Mouse (Mus musculus): Measurements from ENCODE around the gene Cox4i2.
A peak's percentile ranks its signal among the peaks of the same experiment; 100 is the strongest.

The Cox4i2 gene

DNA sequence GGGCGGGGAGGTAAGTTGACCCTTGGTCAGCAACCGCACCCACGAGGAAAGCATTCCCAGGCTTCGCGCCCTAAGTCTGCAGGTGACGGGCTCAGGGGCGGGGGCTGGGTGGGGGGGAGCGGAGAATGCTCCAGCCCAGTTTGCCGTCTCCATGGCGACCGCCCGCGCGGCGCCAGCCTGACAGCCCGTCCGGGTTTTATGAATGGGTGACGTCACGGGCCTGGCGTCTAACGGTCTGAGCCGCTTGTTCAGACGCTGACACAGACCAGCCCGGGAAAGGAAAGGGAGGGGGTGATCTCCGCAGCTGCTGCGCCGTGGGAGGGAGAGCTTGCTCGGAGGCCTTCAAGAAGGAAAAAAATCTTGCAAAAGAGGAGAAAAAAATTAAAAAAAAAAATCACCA lies 19.0 kb upstream of the Cox4i2 start:
- DNase-seq (ENCODE audit: low read depth, low spot score): peak; percentile 92

- peak; percentile 94 for DNase-seq (ENCODE audit: low read depth, low spot score)
These were observed 17.8 kb upstream of the Cox4i2 start, which contains the start of gene Id1 for GRCm38 (mm10) chr2:152736090-152736601. TSS of gene Id1 (plus strand) at chr2:152736251.

DNA sequence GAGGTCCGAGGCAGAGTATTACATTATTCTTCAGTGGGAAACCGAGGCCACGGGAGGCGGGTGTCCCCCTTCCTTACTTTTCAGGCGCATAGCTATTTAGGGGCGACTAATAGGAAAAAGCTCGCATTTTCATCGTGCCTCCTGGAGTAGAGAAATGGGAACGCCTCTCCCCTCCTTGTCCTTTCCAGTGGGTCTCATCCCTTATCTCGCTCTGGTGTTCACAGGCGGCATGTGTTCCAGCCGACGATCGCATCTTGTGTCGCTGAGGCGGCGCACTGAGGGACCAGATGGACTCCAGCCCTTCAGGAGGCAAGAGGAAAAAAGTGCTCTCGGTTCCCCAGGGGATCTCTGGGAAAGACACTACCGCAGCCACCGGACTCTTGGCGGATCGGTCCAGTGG lies 17.2 kb upstream of the Cox4i2 start:
- DNase-seq (ENCODE audit: low read depth, low spot score): peak; percentile 39

GRCm38 (mm10) chr2:152737306-152738221 lies 16.4 kb upstream of the Cox4i2 start:
- peak; percentile 26 for DNase-seq (ENCODE audit: low read depth, low spot score)

DNA sequence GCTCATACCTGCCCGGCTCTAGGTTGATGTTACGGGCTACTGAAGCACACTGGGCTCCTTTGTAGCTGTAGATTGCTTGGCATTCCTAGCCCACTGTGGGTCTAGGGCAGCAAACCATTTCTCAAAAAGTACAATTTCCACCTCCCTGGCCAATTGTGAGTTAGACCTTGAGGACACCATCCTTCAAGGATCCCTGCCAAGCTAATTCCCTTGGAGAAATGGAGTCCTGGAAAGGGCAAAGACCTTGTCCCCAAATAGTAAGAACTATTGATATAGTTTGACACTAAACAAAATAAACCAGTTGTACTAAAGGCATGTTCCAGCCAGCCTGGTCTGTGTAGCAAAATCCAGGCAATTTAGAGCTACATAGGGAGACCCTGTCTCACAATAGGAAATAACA lies 15.6 kb upstream of the Cox4i2 start:
- DNase-seq (ENCODE audit: low read depth, low spot score): no peak

GRCm38 (mm10) chr2:152739031-152739841 lies 14.7 kb upstream of the Cox4i2 start:
- peak; percentile 77 for DNase-seq (ENCODE audit: low read depth, low spot score)

- peak; percentile 44 for DNase-seq (ENCODE audit: low read depth, low spot score)
These were observed 14.1 kb upstream of the Cox4i2 start for GRCm38 (mm10) chr2:152739842-152740260.

- DNase-seq (ENCODE audit: low read depth, low spot score): no peak
These were observed 13.5 kb upstream of the Cox4i2 start for GRCm38 (mm10) chr2:152740490-152740889.

DNA sequence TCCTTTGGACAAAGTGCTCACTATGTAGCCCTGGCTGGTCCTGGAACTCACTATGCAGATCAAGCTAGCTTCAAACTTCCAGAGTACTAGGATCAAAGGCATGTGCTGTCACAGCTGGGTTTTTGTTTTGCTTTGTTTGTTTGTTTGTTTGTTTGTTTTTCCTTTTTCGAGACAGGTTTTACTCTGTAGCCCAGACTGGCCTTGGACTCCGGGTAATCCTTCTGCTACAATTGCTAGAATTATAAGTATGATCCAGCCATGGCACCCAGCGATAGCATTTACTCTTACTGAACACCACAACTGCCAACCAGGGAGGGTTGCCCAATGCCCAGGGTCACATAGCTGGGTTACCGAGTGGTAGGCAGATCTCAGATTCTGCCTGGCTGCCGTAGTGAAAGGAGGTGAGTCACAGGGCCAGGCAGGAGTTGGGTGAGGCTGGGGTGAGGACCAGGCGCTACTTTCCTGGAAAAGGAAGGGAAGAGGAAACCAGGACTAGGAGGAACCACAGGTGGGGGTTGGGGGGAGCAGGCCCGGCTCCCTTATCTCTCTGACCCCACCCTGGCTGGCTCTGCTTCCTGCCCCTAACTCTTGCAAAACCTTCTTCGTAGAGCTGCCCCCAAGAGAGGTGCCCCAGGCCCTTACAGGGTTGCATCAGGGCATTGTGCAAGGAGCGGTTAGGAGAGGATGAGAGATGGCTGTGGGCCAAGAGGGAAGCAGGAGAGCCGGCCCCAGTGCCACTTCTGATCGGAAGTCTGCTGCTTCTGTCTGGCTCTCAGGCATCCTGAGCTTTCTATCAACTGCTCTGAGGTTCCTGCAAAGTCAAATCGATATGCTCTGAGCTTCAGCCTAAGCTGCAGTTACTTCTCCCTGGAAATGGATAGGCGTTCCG lies 12.6 kb upstream of the Cox4i2 start:
- DNase-seq (ENCODE audit: low read depth, low spot score): peak; percentile 86

DNA sequence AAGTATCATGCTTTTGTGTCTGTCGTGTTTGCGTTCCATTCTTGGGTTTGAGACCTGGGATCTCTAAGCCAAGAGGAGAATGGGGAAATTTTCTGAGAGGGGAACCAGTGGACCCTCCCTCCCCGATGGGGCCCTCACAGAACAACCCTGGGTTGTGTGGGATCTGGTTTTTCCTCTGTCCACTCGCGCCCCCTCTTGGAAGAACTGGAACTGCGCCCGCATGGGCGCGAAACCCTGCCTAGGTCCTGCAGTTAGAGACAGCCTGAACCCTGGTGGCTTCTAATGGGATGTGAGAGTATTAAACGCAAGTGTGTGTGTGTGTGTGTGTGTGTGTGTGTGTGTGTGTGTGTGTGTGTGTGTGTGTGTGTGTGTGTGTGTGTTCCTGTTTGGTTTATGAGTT lies 11.5 kb upstream of the Cox4i2 start:
- DNase-seq (ENCODE audit: low read depth, low spot score): peak; percentile 90

DNA sequence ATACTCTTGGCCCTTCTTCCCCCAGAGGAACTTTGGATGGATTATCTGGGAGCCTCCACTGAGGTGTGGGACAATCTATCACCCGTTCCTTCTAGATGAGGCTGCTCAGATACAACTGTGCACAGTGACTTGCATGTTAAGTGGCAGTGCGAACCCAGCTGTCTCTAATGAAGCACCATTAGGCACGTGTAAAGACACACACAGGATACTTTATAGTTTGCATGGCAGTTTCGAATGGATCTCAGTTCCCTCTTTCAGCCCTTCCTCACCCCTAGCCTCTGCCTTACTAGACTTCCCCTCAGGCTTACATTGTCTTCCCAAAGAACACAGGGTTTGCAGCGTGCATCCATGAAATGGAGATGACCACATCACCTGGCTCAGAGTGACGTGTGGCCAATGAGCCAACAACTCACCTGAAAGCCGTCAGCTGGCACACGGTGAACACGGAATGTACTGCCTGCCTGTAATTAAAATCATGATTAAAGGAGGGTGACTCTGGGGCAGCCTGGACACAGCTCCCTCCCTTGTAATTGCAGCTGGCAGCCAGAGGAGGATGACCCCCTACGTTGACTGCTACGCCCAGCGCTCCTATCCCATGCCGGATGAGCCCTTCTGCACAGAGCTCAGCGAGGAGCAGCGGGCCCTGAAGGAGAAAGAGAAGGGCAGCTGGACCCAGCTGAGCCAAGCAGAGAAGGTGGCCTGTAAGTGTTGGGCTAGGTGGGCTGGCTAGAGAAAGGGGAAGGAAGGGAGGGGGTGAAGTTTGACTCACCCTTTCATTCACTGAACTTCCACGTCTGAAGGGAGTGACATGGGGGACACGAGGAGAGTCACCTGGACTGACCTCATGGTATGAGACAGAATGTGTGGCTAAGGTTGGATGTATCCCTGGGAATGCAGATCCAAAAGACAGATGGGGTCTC lies 2.8 kb downstream of the Cox4i2 start:
- no peak for DNase-seq (ENCODE audit: low read depth, low spot score)

GRCm38 (mm10) chr2:152757478-152757877 lies 3.5 kb downstream of the Cox4i2 start:
- DNase-seq (ENCODE audit: low read depth, low spot score): no peak

- no peak for DNase-seq (ENCODE audit: low read depth, low spot score)
These were observed 4.4 kb downstream of the Cox4i2 start for GRCm38 (mm10) chr2:152758351-152758750.

DNA sequence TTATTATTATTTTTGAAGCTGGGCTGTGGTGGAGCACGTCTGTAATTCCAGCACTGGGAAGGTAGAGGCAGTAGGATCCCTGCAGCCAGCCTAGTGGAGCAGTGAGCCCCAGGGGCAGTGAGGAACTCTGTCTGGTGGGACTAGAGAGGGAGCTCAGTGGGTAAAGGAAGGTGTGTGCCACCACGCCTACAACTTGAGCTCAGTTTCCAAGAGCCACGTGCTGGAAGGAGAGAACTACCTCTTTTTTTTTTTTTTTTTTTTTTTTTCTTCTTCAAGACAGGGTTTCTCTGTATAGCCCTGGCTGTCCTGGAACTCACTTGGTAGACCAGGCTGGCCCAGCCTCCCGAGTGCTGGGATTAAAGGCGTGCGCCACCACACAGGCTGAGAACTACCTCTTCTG lies 9.3 kb downstream of the Cox4i2 start:
- no peak for DNase-seq (ENCODE audit: low read depth, low spot score)

DNA sequence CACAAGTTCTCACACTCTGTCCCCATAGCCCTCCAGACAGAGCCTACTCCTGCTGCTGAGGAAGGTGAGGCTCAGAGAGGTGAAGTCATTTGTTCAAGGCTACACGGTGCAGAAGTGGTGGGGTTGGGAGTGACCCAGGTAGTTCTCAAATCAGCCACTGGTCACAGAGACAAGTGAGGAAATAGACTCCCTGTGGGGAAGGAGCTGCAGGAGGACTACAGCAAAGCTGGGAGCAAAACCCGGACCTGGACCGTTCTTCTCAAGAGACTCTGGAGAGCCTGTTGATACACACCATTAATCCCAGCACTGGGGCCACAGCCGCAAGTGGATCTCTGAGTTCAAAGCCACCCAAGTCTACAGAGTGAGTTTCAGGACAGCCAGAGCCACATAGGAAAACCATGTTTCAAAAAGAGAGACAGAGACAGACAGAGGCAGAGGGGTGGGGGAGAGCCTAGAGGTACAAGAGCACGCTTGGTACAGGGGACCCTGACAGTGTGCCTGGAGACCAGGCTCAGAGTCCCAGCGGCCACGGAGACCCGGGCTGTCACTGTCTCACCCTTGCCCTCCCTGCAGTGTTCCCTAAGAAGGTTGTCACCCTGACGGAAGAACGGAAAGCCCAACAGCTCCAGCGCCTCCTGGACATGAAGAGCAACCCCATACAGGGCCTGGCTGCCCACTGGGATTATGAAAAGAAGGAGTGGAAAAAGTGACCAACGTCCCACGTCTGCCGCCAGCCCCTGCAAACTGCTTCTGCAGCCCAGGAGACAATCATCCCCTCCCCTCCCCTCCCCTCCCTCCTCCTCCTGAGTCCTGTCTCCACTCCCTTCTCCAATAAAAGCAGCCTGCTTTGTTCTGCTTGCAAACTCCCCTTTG lies 10.4 kb downstream of the Cox4i2 start:
- peak; percentile 74 for DNase-seq (ENCODE audit: low read depth, low spot score)

DNA sequence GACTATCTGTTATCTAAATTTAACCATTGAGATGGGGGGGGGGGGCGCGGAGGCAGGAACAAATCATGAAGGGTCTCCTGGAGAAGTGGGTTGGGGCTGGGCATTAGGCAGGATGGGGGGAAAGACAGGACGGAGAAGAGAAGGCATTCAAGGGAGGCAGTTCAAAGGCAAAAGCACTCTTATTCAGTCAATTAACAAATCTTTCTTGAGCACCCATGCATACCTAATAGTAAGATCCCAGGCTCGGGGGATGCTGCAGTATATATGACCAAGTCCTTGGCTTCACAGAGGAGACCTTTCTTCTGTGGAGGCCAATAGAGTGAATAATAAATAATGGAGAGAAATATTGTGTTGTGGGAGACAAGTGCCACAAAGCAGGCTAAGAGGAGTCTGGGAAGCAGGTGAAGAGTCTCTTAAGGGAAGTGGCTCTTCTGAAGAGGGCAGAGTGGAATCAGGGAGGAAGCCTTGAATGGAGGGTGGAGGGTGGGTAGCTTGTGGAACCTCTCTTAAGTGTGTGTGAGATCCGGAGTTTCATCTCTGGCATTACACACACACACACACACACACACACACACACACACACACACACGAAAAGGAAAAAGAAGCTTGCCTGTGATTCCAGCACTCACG lies 11.2 kb downstream of the Cox4i2 start:
- DNase-seq (ENCODE audit: low read depth, low spot score): no peak

DNA sequence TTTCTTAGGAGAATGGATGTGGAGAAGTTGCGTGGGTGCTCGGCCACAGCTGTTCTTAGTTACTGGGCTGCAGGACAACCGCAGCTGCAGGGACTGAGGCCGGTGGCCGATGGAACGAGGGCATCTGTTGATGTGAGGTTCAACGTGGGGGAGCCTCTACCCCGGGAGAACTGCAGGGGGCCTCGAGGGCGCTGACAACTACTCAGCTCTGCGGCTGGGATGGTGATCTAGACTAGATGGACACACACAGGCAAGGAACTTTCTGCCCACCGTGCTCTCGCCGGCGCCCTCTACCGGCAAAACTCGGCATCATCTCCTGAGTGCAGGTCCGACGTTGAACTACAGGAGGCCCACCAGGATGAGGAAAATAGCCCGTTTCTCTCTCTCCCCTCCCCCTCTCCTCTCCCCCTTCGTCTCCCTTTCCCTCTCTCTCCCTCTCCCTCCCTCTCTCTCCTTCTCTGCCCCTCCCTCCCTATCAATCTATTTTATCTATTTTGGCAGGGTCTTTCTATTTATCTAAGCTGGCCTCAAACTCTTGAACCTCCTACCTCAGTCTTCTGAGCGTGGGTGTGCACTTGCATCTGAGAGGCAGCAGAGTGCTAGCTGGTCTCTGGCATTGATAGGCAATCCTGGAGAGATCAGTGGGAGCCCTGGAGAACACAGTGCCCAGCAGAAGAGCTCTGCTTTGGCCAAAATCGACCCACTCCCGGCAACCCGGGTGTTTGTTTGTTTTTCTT lies 12.6 kb downstream of the Cox4i2 start:
- DNase-seq (ENCODE audit: low read depth, low spot score): peak; percentile 94
